27 mouse cellular contexts compared by ENCODE assay signal in genomic region chr9:35145118-35145517, GRCm38 (mm10). TPM values are rescaled to one million over a fixed set of nuclear protein-coding genes. Genes with fewer than 3 reads are reported as not detected.
DNase-seq lines count a peak whose midpoint lies in the region; ATAC-seq and TF ChIP-seq lines count a peak whose summit lies in the region.
"Had no signal": no experiment of that assay in that cellular context is flagged by ENCODE, and none has a peak within 500 bp of the region (broad histone marks: within the 10 kb centered on the region; RNA-seq: fewer than 3 reads in every experiment).

No protein-coding gene starts in this region.

- TF ChIP-seq EP300 in liver, postnatal 0 days (IDR thresholded peaks at IDR 0.05; ENCODE audit: low read depth) = no peak
- TF ChIP-seq EP300 in stomach, postnatal 0 days (optimal IDR thresholded peaks at IDR 0.05) = no peak

- no peak overlapping the region for H3K27ac ChIP-seq in heart, embryonic 11.5 days (ENCODE audit: low read depth, low read length)
- H3K27ac ChIP-seq in liver, embryonic 11.5 days (ENCODE audit: low read depth, low read length) = no peak overlapping the region
- no peak overlapping the region for H3K27ac ChIP-seq in liver, postnatal 0 days (ENCODE audit: low read depth)
- H3K27ac ChIP-seq in stomach, embryonic 14.5 days (ENCODE audit: low read length) = no peak overlapping the region
- H3K27ac ChIP-seq in stomach, postnatal 0 days (replicated peaks) = no peak overlapping the region
- H3K27ac ChIP-seq: embryonic facial prominence, embryonic 13.5 days; forebrain, embryonic 13.5 days; heart, embryonic 13.5 days; layer of hippocampus, adult 2 months; left cerebral cortex, adult 2 months; limb, embryonic 12.5 days; liver, embryonic 14.5 days; lung, embryonic 15.5 days; midbrain, embryonic 15.5 days had no signal

- no peaks in the 10 kb centered on the region for H3K4me1 ChIP-seq in heart, embryonic 11.5 days (ENCODE audit: control insufficient read depth, insufficient read depth, low read length)
- 0 out of 2 replicates have a peak, but pooled peaks cover 6% of the 10 kb centered on the region for H3K4me1 ChIP-seq in liver, embryonic 11.5 days (replicated peaks; ENCODE audit: control insufficient read depth, insufficient read depth, low read length)
- H3K4me1 ChIP-seq in liver, postnatal 0 days (ENCODE audit: insufficient read depth) = peaks cover 2% of the 10 kb centered on the region; the same call in 1 of the 2 replicates
- 0 out of 2 replicates have a peak, but pooled peaks cover 5% of the 10 kb centered on the region for H3K4me1 ChIP-seq in stomach, embryonic 14.5 days (ENCODE audit: control insufficient read depth, insufficient read depth, low read length)
- H3K4me1 ChIP-seq in stomach, postnatal 0 days (replicated peaks; ENCODE audit: control insufficient read depth, insufficient read depth) = no peaks in the 10 kb centered on the region
- H3K4me1 ChIP-seq: embryonic facial prominence, embryonic 13.5 days; forebrain, embryonic 13.5 days; heart, embryonic 13.5 days; lung, embryonic 15.5 days; midbrain, embryonic 15.5 days had no signal

- WGBS in heart, embryonic 11.5 days (ENCODE audit: insufficient replicate concordance) = 74% methylated on average over 9 of the region's 9 CpGs
- 81% methylated on average over 9 of the region's 9 CpGs for WGBS in liver, embryonic 11.5 days
- 83% methylated on average over 9 of the region's 9 CpGs for WGBS in liver, postnatal 0 days (ENCODE audit: insufficient replicate concordance)
- WGBS in stomach, embryonic 14.5 days = 78% methylated on average over 9 of the region's 9 CpGs
- WGBS in stomach, postnatal 0 days = 87% methylated on average over 9 of the region's 9 CpGs

- H3K27me3 ChIP-seq in heart, embryonic 11.5 days (ENCODE audit: control insufficient read depth, insufficient read depth, low read length) = no peaks in the 10 kb centered on the region
- no peaks in the 10 kb centered on the region for H3K27me3 ChIP-seq in liver, embryonic 11.5 days (replicated peaks; ENCODE audit: control insufficient read depth, insufficient read depth, low read length)
- no peaks in the 10 kb centered on the region for H3K27me3 ChIP-seq in liver, postnatal 0 days (ENCODE audit: insufficient read depth, low read length)
- H3K27me3 ChIP-seq in stomach, embryonic 14.5 days (ENCODE audit: control insufficient read depth, insufficient read depth, low read length) = no peaks in the 10 kb centered on the region
- H3K27me3 ChIP-seq in stomach, postnatal 0 days (ENCODE audit: control insufficient read depth, insufficient read depth, low read length) = no peaks in the 10 kb centered on the region
- H3K27me3 ChIP-seq: embryonic facial prominence, embryonic 13.5 days; forebrain, embryonic 13.5 days; heart, embryonic 13.5 days; limb, embryonic 12.5 days; lung, embryonic 15.5 days; megakaryocyte, embryonic 14.5 days; midbrain, embryonic 15.5 days had no signal

- ATAC-seq in heart, embryonic 11.5 days (replicated peaks; ENCODE audit: insufficient number of reproducible peaks, low FRiP score, low TSS enrichment) = peak; percentile 42
- 0 out of 2 replicates have a peak, but pooled peaks have one; percentile 26 for ATAC-seq in liver, embryonic 11.5 days (replicated peaks; ENCODE audit: low FRiP score)
- no peak for ATAC-seq in liver, postnatal 0 days
- ATAC-seq in stomach, embryonic 14.5 days (ENCODE audit: insufficient number of reproducible peaks, insufficient read depth, low FRiP score, low read depth) = peak; percentile 47; the same call in 1 of the 2 replicates
- ATAC-seq in stomach, postnatal 0 days (ENCODE audit: low FRiP score, low TSS enrichment) = no peak
- ATAC-seq: CD4-positive, CD25-positive, alpha-beta regulatory T cell, adult 4 months; forebrain, embryonic 13.5 days; intestine, embryonic 16.5 days; midbrain, embryonic 15.5 days had no signal

- no peak for TF ChIP-seq CTCF in liver, postnatal 0 days (IDR thresholded peaks at IDR 0.05; ENCODE audit: low read depth)
- TF ChIP-seq CTCF in stomach, postnatal 0 days (IDR thresholded peaks at IDR 0.05; ENCODE audit: low read depth) = no peak

- DNase-seq in heart, adult 18-20 months = no peak
- no peak for DNase-seq in liver, embryonic 11.5 days (ENCODE audit: low spot score)
- DNase-seq in liver, postnatal 0 days = no peak
- DNase-seq in stomach, postnatal 0 days (ENCODE audit: low spot score) = no peak
- DNase-seq in right cerebral cortex, adult 18-20 months = no peak
- DNase-seq: adrenal gland, postnatal 14 days; cerebellum, adult 11 months; gastrocnemius, postnatal 14 days; heart, postnatal 14 days; kidney, adult 8-10 months; lung, postnatal 36 days; spleen, adult 18-20 months; thymus, postnatal 4 days had no signal

- no peak overlapping the region for H3K9ac ChIP-seq in heart, embryonic 11.5 days (ENCODE audit: low read depth, low read length)
- H3K9ac ChIP-seq in liver, embryonic 11.5 days (ENCODE audit: low read depth, low read length) = no peak overlapping the region
- no peak overlapping the region for H3K9ac ChIP-seq in liver, postnatal 0 days (replicated peaks)
- no peak overlapping the region for H3K9ac ChIP-seq in stomach, embryonic 14.5 days (replicated peaks; ENCODE audit: low read depth, low read length)
- H3K9ac ChIP-seq in stomach, postnatal 0 days (ENCODE audit: low read length) = no peak overlapping the region
- H3K9ac ChIP-seq: embryonic facial prominence, embryonic 13.5 days; forebrain, embryonic 13.5 days; heart, embryonic 13.5 days; limb, embryonic 12.5 days; liver, embryonic 14.5 days; lung, embryonic 15.5 days; midbrain, embryonic 15.5 days had no signal

- no peaks in the 10 kb centered on the region for H3K9me3 ChIP-seq in heart, embryonic 11.5 days (replicated peaks; ENCODE audit: control insufficient read depth, low read length)
- H3K9me3 ChIP-seq in liver, embryonic 11.5 days (ENCODE audit: control insufficient read depth, low read length) = no peaks in the 10 kb centered on the region
- no peaks in the 10 kb centered on the region for H3K9me3 ChIP-seq in liver, postnatal 0 days (ENCODE audit: low read length)
- H3K9me3 ChIP-seq in stomach, embryonic 14.5 days (ENCODE audit: control insufficient read depth, low read depth, low read length) = no peaks in the 10 kb centered on the region
- H3K9me3 ChIP-seq in stomach, postnatal 0 days (ENCODE audit: control insufficient read depth, low read length) = no peaks in the 10 kb centered on the region
- H3K9me3 ChIP-seq: embryonic facial prominence, embryonic 13.5 days; forebrain, embryonic 13.5 days; heart, embryonic 13.5 days; limb, embryonic 12.5 days; lung, embryonic 15.5 days; megakaryocyte, embryonic 14.5 days; midbrain, embryonic 15.5 days had no signal

- no peak overlapping the region for H3K4me3 ChIP-seq in heart, embryonic 11.5 days (ENCODE audit: low read depth, low read length)
- H3K4me3 ChIP-seq in liver, embryonic 11.5 days (ENCODE audit: low read depth, low read length) = no peak overlapping the region
- H3K4me3 ChIP-seq in liver, postnatal 0 days (ENCODE audit: low read depth, low read length) = no peak overlapping the region
- H3K4me3 ChIP-seq in stomach, embryonic 14.5 days (ENCODE audit: low read depth, low read length) = no peak overlapping the region
- H3K4me3 ChIP-seq in stomach, postnatal 0 days (ENCODE audit: low read depth, low read length) = no peak overlapping the region
- H3K4me3 ChIP-seq: embryonic facial prominence, embryonic 13.5 days; forebrain, embryonic 13.5 days; heart, embryonic 13.5 days; layer of hippocampus, adult 2 months; left cerebral cortex, adult 2 months; limb, embryonic 12.5 days; lung, embryonic 15.5 days; megakaryocyte, embryonic 14.5 days; midbrain, embryonic 15.5 days had no signal

- H3K36me3 ChIP-seq in heart, embryonic 11.5 days (ENCODE audit: control insufficient read depth, insufficient read depth, low read length) = no peaks in the 10 kb centered on the region
- no peaks in the 10 kb centered on the region; the same call in 1 of the 2 replicates for H3K36me3 ChIP-seq in liver, embryonic 11.5 days (ENCODE audit: control insufficient read depth, insufficient read depth, low read length)
- peaks cover 5% of the 10 kb centered on the region; the same call in 1 of the 2 replicates for H3K36me3 ChIP-seq in liver, postnatal 0 days (replicated peaks; ENCODE audit: insufficient read depth, low read length)
- no peaks in the 10 kb centered on the region for H3K36me3 ChIP-seq in stomach, embryonic 14.5 days (ENCODE audit: control insufficient read depth, insufficient read depth, low read length)
- H3K36me3 ChIP-seq in stomach, postnatal 0 days (ENCODE audit: control insufficient read depth, insufficient read depth, low read length) = no peaks in the 10 kb centered on the region; the same call in 1 of the 2 replicates
- H3K36me3 ChIP-seq: embryonic facial prominence, embryonic 13.5 days; heart, embryonic 13.5 days; limb, embryonic 12.5 days; lung, embryonic 15.5 days; midbrain, embryonic 15.5 days had no signal

- no peak overlapping the region for H3K4me2 ChIP-seq in heart, embryonic 11.5 days
- no peak overlapping the region for H3K4me2 ChIP-seq in liver, embryonic 11.5 days
- no peak overlapping the region for H3K4me2 ChIP-seq in liver, postnatal 0 days (ENCODE audit: low read depth, low read length)
- no peak overlapping the region for H3K4me2 ChIP-seq in stomach, embryonic 14.5 days (replicated peaks; ENCODE audit: low read depth, low read length)
- H3K4me2 ChIP-seq in stomach, postnatal 0 days (replicated peaks; ENCODE audit: low read depth) = no peak overlapping the region
- H3K4me2 ChIP-seq: embryonic facial prominence, embryonic 13.5 days; forebrain, embryonic 13.5 days; heart, embryonic 13.5 days; limb, embryonic 12.5 days; lung, embryonic 15.5 days; midbrain, embryonic 15.5 days had no signal

RNA-seq across cellular contexts. Expression of gene St3gal4, which starts 26.1 kb away (rescaled TPM):
- 19.8 and 20.5 TPM in 2 replicates for polyA plus RNA-seq in heart, embryonic 11.5 days (2014; fragmentation: Nextera tagmentation; extraction: Ambion mirVana)
- 10 to 100 TPM; 24.1 to 26.0 TPM for total RNA-seq in heart, adult 18-20 months (2021)
- polyA plus RNA-seq in liver, embryonic 11.5 days (2014; fragmentation: Nextera tagmentation; extraction: Ambion mirVana) = 34.8 and 40.1 TPM in 2 replicates
- 23.6 and 26.5 TPM in 2 replicates for polyA plus RNA-seq in liver, postnatal 0 days (2015; fragmentation: Nextera tagmentation; extraction: Ambion mirVana)
- polyA plus RNA-seq in stomach, embryonic 14.5 days (2014; fragmentation: Nextera tagmentation; extraction: Ambion mirVana) = 24.4 and 24.6 TPM in 2 replicates
- 14.6 and 14.7 TPM in 2 replicates for polyA plus RNA-seq in stomach, postnatal 0 days (2015; fragmentation: Nextera tagmentation; extraction: Ambion mirVana)

RNA-seq across cellular contexts. Expression of gene Dcps, which starts 30.7 kb away (rescaled TPM):
- polyA plus RNA-seq in heart, embryonic 11.5 days (2014; fragmentation: Nextera tagmentation; extraction: Ambion mirVana) = 68.0 and 69.3 TPM in 2 replicates
- total RNA-seq in heart, adult 18-20 months (2021) = 10 to 100 TPM; 12.8 to 16.8 TPM
- polyA plus RNA-seq in liver, embryonic 11.5 days (2014; fragmentation: Nextera tagmentation; extraction: Ambion mirVana) = 90.9 and 95.2 TPM in 2 replicates
- polyA plus RNA-seq in liver, postnatal 0 days (2015; fragmentation: Nextera tagmentation; extraction: Ambion mirVana) = 23.7 and 23.9 TPM in 2 replicates
- polyA plus RNA-seq in stomach, embryonic 14.5 days (2014; fragmentation: Nextera tagmentation; extraction: Ambion mirVana) = 77.2 and 80.3 TPM in 2 replicates
- polyA plus RNA-seq in stomach, postnatal 0 days (2015; fragmentation: Nextera tagmentation; extraction: Ambion mirVana) = 33.7 and 35.3 TPM in 2 replicates

RNA-seq across cellular contexts. Expression of gene Srpr, which starts 54.9 kb away (rescaled TPM):
- 95.7 and 107 TPM in 2 replicates for polyA plus RNA-seq in heart, embryonic 11.5 days (2014; fragmentation: Nextera tagmentation; extraction: Ambion mirVana)
- total RNA-seq in heart, adult 18-20 months (2021) = 10 to 100 TPM; 81.3 to 90.0 TPM
- 98.7 and 108 TPM in 2 replicates for polyA plus RNA-seq in liver, embryonic 11.5 days (2014; fragmentation: Nextera tagmentation; extraction: Ambion mirVana)
- 93.4 and 94.4 TPM in 2 replicates for polyA plus RNA-seq in liver, postnatal 0 days (2015; fragmentation: Nextera tagmentation; extraction: Ambion mirVana)
- polyA plus RNA-seq in stomach, embryonic 14.5 days (2014; fragmentation: Nextera tagmentation; extraction: Ambion mirVana) = 141 and 148 TPM in 2 replicates
- polyA plus RNA-seq in stomach, postnatal 0 days (2015; fragmentation: Nextera tagmentation; extraction: Ambion mirVana) = 115 and 129 TPM in 2 replicates

RNA-seq across cellular contexts. Expression of gene Tirap, which starts 55.0 kb away (rescaled TPM):
- polyA plus RNA-seq in heart, embryonic 11.5 days (2014; fragmentation: Nextera tagmentation; extraction: Ambion mirVana) = 9.4 and 11.7 TPM in 2 replicates
- total RNA-seq in heart, adult 18-20 months (2021) = 1 to 10 TPM; 4.3 to 6.0 TPM
- 10.5 and 11.0 TPM in 2 replicates for polyA plus RNA-seq in liver, embryonic 11.5 days (2014; fragmentation: Nextera tagmentation; extraction: Ambion mirVana)
- 8.8 and 10.6 TPM in 2 replicates for polyA plus RNA-seq in liver, postnatal 0 days (2015; fragmentation: Nextera tagmentation; extraction: Ambion mirVana)
- 13.9 and 14.1 TPM in 2 replicates for polyA plus RNA-seq in stomach, embryonic 14.5 days (2014; fragmentation: Nextera tagmentation; extraction: Ambion mirVana)
- 12.6 and 13.9 TPM in 2 replicates for polyA plus RNA-seq in stomach, postnatal 0 days (2015; fragmentation: Nextera tagmentation; extraction: Ambion mirVana)

Comparison
In these comparisons a context has a peak if more than half of its experiments do, and no peak if none do; other contexts are left out.
1. ATAC-seq: peak in heart, embryonic 11.5 days (single experiment), liver, embryonic 11.5 days (single experiment) and stomach, embryonic 14.5 days (single experiment); none in liver, postnatal 0 days (single experiment) and stomach, postnatal 0 days (single experiment).